Mouse (Mus musculus) cerebellum, adult 2 months (tissue): ENCODE results near the gene Tmem223.

ENCODE experiments used
- CTCF ChIP-seq: fragments of 200-500 bp; IDR thresholded peaks from 2 replicates; pipeline ENCODE4 v1.5.1; 2011; ENCODE audit warnings: low read depth, mild to moderate bottlenecking, control low read depth, low read length, moderate library complexity, borderline replicate concordance; ENCODE audit not compliant: insufficient read depth
- POLR2A ChIP-seq: fragments of 200-500 bp; IDR thresholded peaks from 2 replicates; pipeline ENCODE4 v1.6.1; 2011; ENCODE audit warnings: low read length, control low read depth, borderline replicate concordance; ENCODE audit not compliant: insufficient read depth

GRCm38 (mm10) chr19:8724392-8724791 is 46.4 kb upstream of the Tmem223 start:
- TF ChIP-seq CTCF (no peak), POLR2A (no peak)
